Mouse (Mus musculus): Measurements from ENCODE around the gene Nhlh2.

The Nhlh2 gene

GRCm38 (mm10) chr3:102025659-102026058, 15.8 kb downstream of the Nhlh2 start:
- DNase-seq (ENCODE audit: low spot score): no peak

- DNase-seq (ENCODE audit: low spot score): no peak
Measured at GRCm38 (mm10) chr3:102027880-102028279, 18.0 kb downstream of the Nhlh2 start.

GRCm38 (mm10) chr3:102037806-102038205, 27.9 kb downstream of the Nhlh2 start:
- no peak for DNase-seq (ENCODE audit: low spot score)

- DNase-seq (ENCODE audit: low spot score): no peak
Measured at GRCm38 (mm10) chr3:102038608-102039007, 28.7 kb downstream of the Nhlh2 start.

GRCm38 (mm10) chr3:102041632-102042031, 31.8 kb downstream of the Nhlh2 start:
- DNase-seq (ENCODE audit: low spot score): no peak

GRCm38 (mm10) chr3:102045071-102045470, 35.2 kb downstream of the Nhlh2 start:
- DNase-seq (ENCODE audit: low spot score): peak; percentile 6

GRCm38 (mm10) chr3:102047532-102047931, 37.7 kb downstream of the Nhlh2 start:
- DNase-seq (ENCODE audit: low spot score): no peak

- no peak for DNase-seq (ENCODE audit: low spot score)
Measured at GRCm38 (mm10) chr3:102049207-102050104, 39.6 kb downstream of the Nhlh2 start.

GRCm38 (mm10) chr3:102052036-102052435, 42.2 kb downstream of the Nhlh2 start:
- DNase-seq (ENCODE audit: low spot score): no peak

GRCm38 (mm10) chr3:102053293-102053692, 43.4 kb downstream of the Nhlh2 start:
- no peak for DNase-seq (ENCODE audit: low spot score)

GRCm38 (mm10) chr3:102055878-102056277, 46.0 kb downstream of the Nhlh2 start:
- DNase-seq (ENCODE audit: low spot score): no peak

- DNase-seq (ENCODE audit: low spot score): no peak
Measured at GRCm38 (mm10) chr3:102060065-102060464, 50.2 kb downstream of the Nhlh2 start.

- peak; percentile 74 for DNase-seq (ENCODE audit: low spot score)
Measured at GRCm38 (mm10) chr3:102061923-102062670, 52.2 kb downstream of the Nhlh2 start.

GRCm38 (mm10) chr3:102062671-102063010, 52.8 kb downstream of the Nhlh2 start:
- DNase-seq (ENCODE audit: low spot score): no peak

- DNase-seq (ENCODE audit: low spot score): no peak
Measured at GRCm38 (mm10) chr3:102063273-102064120, 53.6 kb downstream of the Nhlh2 start.

GRCm38 (mm10) chr3:102064566-102064965, 54.7 kb downstream of the Nhlh2 start:
- DNase-seq (ENCODE audit: low spot score): no peak
